Mouse (Mus musculus) myocyte (in vitro differentiated cells): Measurements from ENCODE around the gene Btbd11.

ENCODE experiments used
- E2F4 ChIP-seq: IDR thresholded peaks from one replicate; pipeline ENCODE4 v1.6.1; 2011; ENCODE audit warnings: mild to moderate bottlenecking, control low read depth, moderate library complexity; ENCODE audit not compliant: insufficient read depth
- MAX ChIP-seq: IDR thresholded peaks from one replicate; pipeline ENCODE4 v1.6.1; 2011; ENCODE audit warnings: low read depth, mild to moderate bottlenecking, control low read depth
- MYOD1 ChIP-seq, 3 experiments: IDR thresholded peaks; one replicate each; pipeline ENCODE4 v1.6.1; 2011; ENCODE audit warnings: control low read depth in 2 of 3, low read depth in 2 of 3, mild to moderate bottlenecking in 2 of 3, moderate library complexity in 1 of 3; ENCODE audit not compliant: insufficient read length in 2 of 3, control insufficient read depth in 1 of 3
- MYOG ChIP-seq, 3 experiments: IDR thresholded peaks; one replicate each; pipeline ENCODE4 v1.6.1; 2011; ENCODE audit warnings: control low read depth in 2 of 3, low read depth in 2 of 3, mild to moderate bottlenecking in 2 of 3; ENCODE audit not compliant: insufficient read length in 2 of 3, control insufficient read depth in 1 of 3, insufficient read depth in 1 of 3
- POLR2A ChIP-seq: IDR thresholded peaks from one replicate; pipeline ENCODE4 v1.6.1; 2011; ENCODE audit warnings: low read depth, mild to moderate bottlenecking, control low read depth, moderate library complexity; ENCODE audit not compliant: insufficient read length
- TCF12 ChIP-seq: IDR thresholded peaks from one replicate; pipeline ENCODE4 v1.6.1; 2011; ENCODE audit warnings: mild to moderate bottlenecking, control low read depth; ENCODE audit not compliant: poor library complexity, insufficient read depth, severe bottlenecking
- TCF3 ChIP-seq: IDR thresholded peaks from one replicate; pipeline ENCODE4 v1.6.1; 2011; ENCODE audit warnings: low read depth, control low read depth; ENCODE audit not compliant: insufficient read length

DNA sequence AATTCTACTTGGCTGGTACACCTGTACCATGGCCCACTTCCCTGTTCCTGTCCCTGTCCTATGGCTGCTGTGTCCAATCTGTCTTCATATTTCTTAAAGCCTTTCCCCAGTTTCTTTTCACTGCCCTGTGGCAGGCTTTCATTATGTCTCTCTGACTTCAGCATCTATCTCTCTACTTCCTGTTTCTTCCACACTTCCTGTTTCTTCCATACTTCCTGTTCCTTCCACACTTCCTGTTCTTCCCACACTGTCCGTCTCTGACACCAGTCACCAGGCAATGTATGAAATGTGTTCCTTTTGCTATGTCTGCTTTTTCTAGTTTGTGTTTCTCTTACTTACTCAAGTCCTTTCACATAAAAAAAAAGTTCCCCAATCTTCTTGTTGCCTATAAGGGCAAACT lies 32.3 kb upstream of the Btbd11 start:
- TF ChIP-seq MYOG (IDR thresholded peaks at IDR 0.05; ENCODE audit: control insufficient read depth in 1 of 3, insufficient read depth in 1 of 3, insufficient read length in 2 of 3, low read depth in 2 of 3) (no peak), TCF12 (no peak), POLR2A (no peak), TCF3 (no peak), MAX (no peak), E2F4 (no peak), MYOD1 (IDR thresholded peaks at IDR 0.05; ENCODE audit: control insufficient read depth in 1 of 3, insufficient read length in 2 of 3, low read depth in 2 of 3) (no peak)
